Mouse (Mus musculus) splenic B cell, adult 2 months (primary cell): ENCODE measurements around the gene Kat7.
A peak's percentile ranks its signal among the peaks of the same experiment; 100 is the strongest.

Experiments used
- DNase-seq: peaks from one replicate; pipeline ENCODE4 v3.0.0-alpha.2; 2011; ENCODE audit warnings: low read depth, low spot score
- H3K27me3 ChIP-seq: 2 replicates; pipeline ENCODE4 v1.6.1; 2012; ENCODE audit warnings: mild to moderate bottlenecking, low read length, moderate library complexity, mixed read lengths; ENCODE audit not compliant: control insufficient read depth, poor library complexity, insufficient read depth, severe bottlenecking
- H3K36me3 ChIP-seq: 2 replicates; pipeline ENCODE4 v1.6.1; 2012; ENCODE audit warnings: mild to moderate bottlenecking, low read length, moderate library complexity, mixed read lengths; ENCODE audit not compliant: control insufficient read depth, poor library complexity, insufficient read depth, severe bottlenecking

Gene Kat7

DNA sequence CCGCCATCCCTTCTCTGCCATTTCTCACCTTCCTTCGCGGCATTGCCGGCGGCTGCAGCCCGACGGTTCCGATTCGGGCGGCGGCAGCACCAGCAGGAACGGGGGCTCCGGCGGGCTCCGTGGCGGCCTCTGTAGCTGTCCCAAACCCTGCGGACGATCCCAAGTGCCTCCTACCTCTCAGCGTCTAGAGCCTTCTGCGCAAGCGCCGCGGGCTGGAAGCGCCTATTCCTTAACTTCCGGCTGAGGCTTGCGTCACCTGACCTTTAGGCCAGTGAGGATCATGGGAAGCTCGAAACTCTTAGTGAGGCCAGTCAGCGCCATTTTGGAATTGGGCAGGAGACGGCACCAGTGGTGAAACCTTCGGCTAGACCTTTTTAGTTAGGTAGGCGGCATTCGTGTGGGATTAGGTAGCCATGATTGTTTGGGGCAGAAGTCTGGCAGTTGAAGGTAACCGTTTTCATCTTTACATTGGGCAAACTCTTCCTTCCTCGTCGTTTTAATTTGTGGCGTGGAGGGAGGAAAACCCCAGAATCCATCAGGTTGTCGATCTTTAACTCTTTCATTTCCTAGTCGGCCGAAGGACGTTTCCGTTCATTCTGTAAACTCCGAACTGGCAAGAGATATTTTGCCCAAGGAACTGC is at the start of gene Kat7:
TSS of gene Kat7 (minus strand) at position 240 of the 641 bp plus-strand sequence.
- DNase-seq, result peak; percentile 99
- Histone ChIP-seq H3K36me3 (peaks cover 5% of the 10 kb centered on the region), H3K27me3 (no peaks in the 10 kb centered on the region)

DNA sequence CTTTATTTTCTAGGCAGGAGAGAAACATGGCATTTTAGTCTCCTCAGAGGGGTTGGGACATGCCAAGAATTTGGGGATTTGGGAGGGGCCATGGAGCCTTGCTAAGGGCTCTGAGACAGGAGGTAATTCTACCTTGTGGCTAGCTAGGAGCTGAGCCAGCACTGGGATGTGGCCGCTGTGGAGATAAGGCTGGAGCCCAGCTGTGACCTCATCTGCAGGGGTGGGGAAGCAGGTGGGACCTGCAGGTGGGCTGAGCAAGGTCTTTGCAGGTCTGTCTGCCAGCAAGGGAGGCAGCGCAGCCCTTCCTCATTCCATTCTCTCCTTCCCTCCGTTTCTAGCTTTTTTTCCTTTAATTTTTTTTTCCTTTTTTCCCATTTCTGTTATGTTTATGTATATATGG is 48.2 kb upstream of the Kat7 start:
- no peak for DNase-seq
- no peaks in the 10 kb centered on the region; the same call in 1 of the 2 replicates for H3K36me3 ChIP-seq
- H3K27me3 ChIP-seq, result no peaks in the 10 kb centered on the region

GRCm38 (mm10) chr11:95356469-95357273 is 46.6 kb upstream of the Kat7 start:
- DNase-seq, result peak; percentile 84
- H3K27me3 ChIP-seq, result no peaks in the 10 kb centered on the region

GRCm38 (mm10) chr11:95356039-95356438 is 46.0 kb upstream of the Kat7 start:
- Histone ChIP-seq H3K27me3 (no peaks in the 10 kb centered on the region), H3K36me3 (no peaks in the 10 kb centered on the region; the same call in none of the 2 replicates)
- DNase-seq, result no peak

More at GRCm38 (mm10) chr11:95356469-95357273, 46.6 kb upstream of the Kat7 start:
- H3K36me3 ChIP-seq, result no peaks in the 10 kb centered on the region; the same call in 1 of the 2 replicates

DNA sequence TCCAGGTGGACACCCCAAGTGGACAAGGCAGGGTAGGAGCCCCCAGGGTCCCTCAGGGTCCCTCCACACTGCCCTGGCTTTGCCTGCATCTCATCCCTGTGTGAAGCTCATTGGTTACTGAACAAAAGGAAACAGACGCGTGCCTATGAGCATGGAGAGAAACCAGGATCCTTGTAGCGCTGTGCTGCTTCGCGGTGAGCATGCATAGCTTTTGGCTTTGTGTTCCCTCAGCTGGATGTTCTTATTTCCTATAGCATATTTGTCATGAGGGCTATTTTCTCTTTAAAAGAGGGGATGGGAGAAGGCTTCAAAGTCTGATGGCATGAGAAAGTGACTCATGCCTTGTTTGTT is 45.6 kb upstream of the Kat7 start:
- DNase-seq, result no peak
- no peaks in the 10 kb centered on the region for H3K27me3 ChIP-seq
- H3K36me3 ChIP-seq, result no peaks in the 10 kb centered on the region; the same call in none of the 2 replicates

- H3K27me3 ChIP-seq, result no peaks in the 10 kb centered on the region
- no peaks in the 10 kb centered on the region; the same call in none of the 2 replicates for H3K36me3 ChIP-seq
- DNase-seq, result no peak
These were observed 45.1 kb upstream of the Kat7 start for GRCm38 (mm10) chr11:95354945-95355660.

DNA sequence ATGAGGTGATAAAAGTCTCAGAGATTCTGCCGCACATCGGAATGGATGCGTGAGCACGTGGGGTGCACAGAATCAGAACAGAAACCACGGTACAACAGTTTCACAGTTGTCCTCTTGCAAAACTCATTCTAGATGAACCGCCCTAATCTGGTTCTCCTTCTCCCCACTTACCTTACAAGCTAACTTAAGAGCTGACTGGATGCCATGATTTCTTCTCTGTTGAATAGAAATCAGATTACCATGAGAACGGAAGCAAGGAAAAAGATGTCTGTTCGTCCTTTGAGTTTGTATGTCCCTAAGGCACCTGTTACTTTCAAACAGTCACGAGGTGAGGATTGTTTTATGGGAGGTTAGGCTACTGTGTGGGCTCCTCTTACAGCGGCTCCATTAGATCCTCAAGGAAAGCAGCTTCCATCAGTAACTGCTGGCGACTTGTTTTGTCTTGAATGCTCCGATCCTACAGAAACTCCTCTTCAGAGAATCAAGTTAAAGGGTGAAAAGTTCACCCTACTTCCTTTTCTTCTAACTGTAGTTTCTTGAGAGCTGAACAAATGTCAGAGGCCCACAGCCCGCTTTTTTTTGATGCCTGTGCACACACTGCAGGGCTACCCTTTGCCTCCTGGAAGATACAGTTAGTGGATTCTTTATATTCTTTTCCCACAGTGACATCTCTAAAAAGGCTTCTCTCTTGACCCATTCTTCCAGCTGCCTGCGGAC is 44.3 kb upstream of the Kat7 start:
- no peaks in the 10 kb centered on the region; the same call in none of the 2 replicates for H3K36me3 ChIP-seq
- H3K27me3 ChIP-seq, result no peaks in the 10 kb centered on the region
- DNase-seq, result peak; percentile 58

DNA sequence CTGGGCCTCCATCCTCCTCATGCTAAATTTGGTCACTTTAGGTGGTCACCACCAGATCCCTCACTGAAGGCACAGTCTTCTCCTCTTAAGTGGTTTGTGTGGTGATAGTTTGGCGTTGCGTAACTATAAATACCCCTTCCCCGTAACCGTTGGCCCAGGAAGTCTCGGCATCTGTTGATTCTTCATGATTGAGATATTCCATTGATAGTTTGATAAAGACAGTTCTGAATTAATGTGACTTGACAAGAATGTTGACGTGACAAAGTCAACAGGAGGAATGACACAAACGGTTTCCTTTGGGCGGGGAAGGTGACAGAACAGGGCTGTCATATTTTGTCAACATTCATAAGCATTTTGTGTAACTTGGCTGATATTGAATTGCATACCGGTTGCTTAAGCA is 43.2 kb upstream of the Kat7 start:
- DNase-seq, result no peak

GRCm38 (mm10) chr11:95352686-95353085 is 42.6 kb upstream of the Kat7 start:
- Histone ChIP-seq H3K36me3 (no peaks in the 10 kb centered on the region; the same call in none of the 2 replicates), H3K27me3 (no peaks in the 10 kb centered on the region)
- no peak for DNase-seq

More for the DNA sequence above, 43.2 kb upstream of the Kat7 start:
- Histone ChIP-seq H3K27me3 (no peaks in the 10 kb centered on the region), H3K36me3 (no peaks in the 10 kb centered on the region; the same call in none of the 2 replicates)

GRCm38 (mm10) chr11:95350960-95351359 is 40.9 kb upstream of the Kat7 start:
- DNase-seq, result peak; percentile 54
- Histone ChIP-seq H3K27me3 (no peaks in the 10 kb centered on the region), H3K36me3 (peaks cover 4% of the 10 kb centered on the region)

DNA sequence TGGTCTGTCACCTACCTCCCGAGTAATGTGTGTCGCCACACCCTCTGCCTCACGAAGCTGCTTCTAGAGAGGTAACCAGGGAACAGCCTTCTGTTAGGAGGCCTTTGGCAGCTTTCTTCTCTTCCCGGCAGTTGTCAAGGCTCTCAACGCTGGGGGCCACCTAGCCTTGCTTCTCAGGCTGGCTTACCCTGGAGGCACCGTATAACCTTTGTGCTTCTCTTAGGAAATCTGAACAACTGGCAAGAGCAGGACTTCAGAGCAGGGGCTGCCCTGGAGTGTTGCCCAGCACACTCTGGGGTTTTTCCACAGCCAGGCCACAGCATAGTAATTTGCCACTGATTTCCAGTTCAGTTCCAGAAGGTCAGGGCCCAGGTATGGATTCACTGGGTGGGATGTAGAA is 40.2 kb upstream of the Kat7 start:
- DNase-seq, result no peak
- H3K36me3 ChIP-seq, result peaks cover 4% of the 10 kb centered on the region
- no peaks in the 10 kb centered on the region for H3K27me3 ChIP-seq

- DNase-seq, result no peak
- Histone ChIP-seq H3K36me3 (peaks cover 4% of the 10 kb centered on the region), H3K27me3 (no peaks in the 10 kb centered on the region)
These were observed 34.1 kb upstream of the Kat7 start for GRCm38 (mm10) chr11:95344181-95344580.

GRCm38 (mm10) chr11:95343180-95343579 is 33.1 kb upstream of the Kat7 start:
- H3K27me3 ChIP-seq, result no peaks in the 10 kb centered on the region
- H3K36me3 ChIP-seq, result peaks cover 4% of the 10 kb centered on the region
- DNase-seq, result no peak

GRCm38 (mm10) chr11:95340664-95341063 is 30.6 kb upstream of the Kat7 start:
- Histone ChIP-seq H3K36me3 (no peaks in the 10 kb centered on the region), H3K27me3 (no peaks in the 10 kb centered on the region)
- peak; percentile 64 for DNase-seq
